Mouse (Mus musculus) urinary bladder, postnatal 25 days (tissue): ENCODE measurements around the gene Gm21860.
"Not testable (repeated sequence)": the region's sequence is repeated elsewhere in the genome, so short reads cannot be mapped to it uniquely, and the experiment has no call there.

ENCODE experiments used
- DNase-seq: peaks from one replicate; pipeline ENCODE4 v3.0.0; 2022; ENCODE audit warnings: low spot score

Gm21860 gene

DNA sequence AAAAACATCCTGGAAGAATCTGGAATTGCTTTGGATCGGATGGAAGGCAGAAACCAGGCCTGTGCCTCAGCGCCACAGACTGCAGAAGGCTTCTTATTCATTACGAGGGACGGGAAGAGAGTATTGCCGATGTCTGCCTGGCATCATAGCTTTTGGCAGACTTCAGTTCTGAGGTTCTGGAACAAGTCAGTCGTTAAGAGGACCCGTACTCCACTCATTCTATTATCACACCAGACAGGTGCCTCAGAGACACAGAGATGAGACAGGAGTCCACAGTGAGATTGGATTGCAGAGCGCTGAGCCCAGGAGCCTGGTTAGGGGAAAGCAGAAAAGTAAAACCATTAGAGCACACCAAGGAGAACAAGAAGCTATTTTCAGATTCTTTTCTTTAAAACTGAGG is at the start of gene Gm21860:
Gene Gm21860, minus strand, starts transcription at position 101 of the 400 bp plus-strand sequence.
- not testable (repeated sequence) for DNase-seq

DNA sequence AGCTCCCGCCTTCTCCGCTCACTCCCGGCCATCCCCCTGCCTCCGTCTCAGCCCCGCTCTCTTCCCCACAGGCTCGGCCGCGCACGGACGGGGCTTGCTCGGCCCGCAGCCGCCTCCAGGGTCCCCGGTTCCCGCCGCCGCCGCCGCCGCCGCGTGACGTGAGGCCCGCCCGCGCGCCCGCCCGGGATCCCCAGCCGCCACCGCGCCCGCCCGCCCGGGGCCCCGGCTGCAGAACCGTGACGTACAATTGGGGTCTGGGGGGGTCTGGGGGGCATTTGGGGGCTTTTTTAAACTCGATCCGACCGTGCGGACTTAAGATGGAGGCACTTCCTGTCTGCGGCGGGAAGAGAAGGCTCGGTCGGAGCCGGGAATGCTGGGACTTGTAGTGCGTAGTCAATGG is 29.8 kb upstream of the Gm21860 start, which contains the start of gene Gm47283:
Gene Gm47283, plus strand, starts transcription at position 301 of the 400 bp plus-strand sequence.
- DNase-seq = not testable (repeated sequence)

DNA sequence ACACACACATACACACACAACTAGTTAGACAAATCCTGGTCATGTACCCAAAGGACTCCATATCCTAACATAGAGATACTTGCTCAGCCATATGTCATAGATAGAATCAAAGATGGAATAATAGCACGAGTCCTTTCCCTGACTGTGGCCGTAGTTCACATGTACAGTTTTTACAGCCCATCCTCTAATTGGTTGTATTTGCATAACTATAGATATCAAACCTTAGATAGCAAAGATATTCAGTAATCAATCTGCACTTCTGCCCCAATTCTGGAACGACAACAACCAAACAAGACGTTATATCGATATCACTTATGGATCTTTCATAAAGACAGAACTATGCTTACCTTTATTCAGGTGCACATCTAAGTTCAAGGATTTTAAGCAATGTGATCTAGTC is 9.4 kb downstream of the Gm21860 start:
- not testable (repeated sequence) for DNase-seq

DNA sequence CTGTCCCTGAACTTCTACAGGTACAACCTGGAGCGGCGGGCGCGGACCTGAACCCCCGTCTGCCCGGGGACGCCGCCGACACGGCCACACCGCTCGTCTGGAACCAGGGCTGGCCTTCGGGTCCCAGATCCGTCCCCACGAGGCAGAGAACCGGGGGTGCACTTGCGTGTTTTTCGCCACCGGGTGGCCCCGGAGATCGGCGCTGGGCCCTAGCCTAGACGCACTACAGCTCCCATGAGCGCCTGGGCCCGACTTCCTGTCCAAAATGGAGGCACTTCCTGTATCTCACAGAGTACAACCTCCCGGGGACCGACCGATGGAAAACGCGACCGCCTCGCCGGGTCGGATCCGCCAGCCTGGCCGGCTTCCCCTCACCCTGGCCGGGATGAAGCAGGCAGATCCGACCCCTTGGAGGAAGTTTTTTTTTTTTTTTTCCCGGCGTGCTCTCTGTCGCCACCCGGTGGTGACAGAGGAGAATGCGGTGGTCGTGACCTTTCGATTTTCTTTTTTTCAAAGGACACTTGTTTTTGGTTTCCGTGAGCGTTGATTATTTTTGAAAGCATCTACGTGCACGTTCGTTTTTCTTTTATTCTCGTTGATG is 10.1 kb downstream of the Gm21860 start:
- peak; percentile 99 for DNase-seq

DNA sequence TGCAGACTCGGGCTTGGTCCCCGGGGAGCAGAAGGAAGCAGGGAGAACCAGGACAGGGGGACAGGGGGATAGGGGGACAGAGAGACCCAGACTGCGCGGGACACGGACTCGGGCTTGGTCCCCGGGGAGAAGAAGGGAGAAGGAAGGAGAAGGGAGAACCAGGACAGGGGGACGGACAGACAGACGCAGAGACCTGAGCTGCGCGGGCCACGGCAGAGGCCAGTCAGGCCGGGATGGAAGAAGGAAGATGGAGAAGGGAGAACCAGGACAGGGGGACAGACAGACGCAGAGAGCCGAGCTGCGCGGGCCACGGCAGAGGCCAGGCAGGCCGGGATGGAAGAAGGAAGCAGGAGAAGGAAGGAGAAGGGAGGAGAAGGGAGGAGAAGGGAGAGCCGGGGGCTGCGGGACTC is 10.8 kb downstream of the Gm21860 start:
- DNase-seq = peak; percentile 13

DNA sequence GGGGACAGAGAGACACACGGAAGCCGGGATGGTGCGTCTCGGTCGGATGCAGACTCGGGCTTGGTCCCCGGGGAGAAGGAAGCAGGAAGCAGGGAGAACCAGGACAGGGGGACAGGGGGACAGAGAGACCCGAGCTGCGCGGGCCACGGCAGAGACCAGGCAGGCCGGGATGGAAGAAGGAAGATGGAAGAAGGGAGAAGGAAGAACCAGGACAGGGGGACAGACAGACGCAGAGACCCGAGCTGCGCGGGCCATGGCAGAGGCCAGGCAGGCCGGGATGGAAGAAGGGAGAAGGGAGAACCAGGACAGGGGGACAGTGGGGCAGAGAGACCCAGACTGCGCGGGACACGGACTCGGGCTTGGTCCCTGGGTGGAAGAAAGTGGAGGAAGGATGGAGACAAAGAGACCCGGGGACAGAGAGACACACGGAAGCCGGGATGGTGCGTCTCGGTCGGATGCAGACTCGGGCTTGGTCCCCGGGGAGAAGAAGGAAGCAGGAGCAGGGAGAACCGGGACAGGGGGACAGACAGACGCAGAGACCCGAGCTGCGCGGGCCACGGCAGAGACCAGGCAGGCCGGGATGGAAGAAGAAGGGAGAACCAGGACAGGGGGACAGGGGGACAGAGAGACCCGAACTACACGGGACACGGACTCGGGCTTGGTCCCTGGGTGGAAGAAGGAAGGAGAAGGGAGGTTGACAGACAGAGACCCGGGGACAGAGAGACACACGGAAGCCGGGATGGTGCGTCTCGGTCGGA is 11.4 kb downstream of the Gm21860 start:
- DNase-seq = peak; percentile 23

DNA sequence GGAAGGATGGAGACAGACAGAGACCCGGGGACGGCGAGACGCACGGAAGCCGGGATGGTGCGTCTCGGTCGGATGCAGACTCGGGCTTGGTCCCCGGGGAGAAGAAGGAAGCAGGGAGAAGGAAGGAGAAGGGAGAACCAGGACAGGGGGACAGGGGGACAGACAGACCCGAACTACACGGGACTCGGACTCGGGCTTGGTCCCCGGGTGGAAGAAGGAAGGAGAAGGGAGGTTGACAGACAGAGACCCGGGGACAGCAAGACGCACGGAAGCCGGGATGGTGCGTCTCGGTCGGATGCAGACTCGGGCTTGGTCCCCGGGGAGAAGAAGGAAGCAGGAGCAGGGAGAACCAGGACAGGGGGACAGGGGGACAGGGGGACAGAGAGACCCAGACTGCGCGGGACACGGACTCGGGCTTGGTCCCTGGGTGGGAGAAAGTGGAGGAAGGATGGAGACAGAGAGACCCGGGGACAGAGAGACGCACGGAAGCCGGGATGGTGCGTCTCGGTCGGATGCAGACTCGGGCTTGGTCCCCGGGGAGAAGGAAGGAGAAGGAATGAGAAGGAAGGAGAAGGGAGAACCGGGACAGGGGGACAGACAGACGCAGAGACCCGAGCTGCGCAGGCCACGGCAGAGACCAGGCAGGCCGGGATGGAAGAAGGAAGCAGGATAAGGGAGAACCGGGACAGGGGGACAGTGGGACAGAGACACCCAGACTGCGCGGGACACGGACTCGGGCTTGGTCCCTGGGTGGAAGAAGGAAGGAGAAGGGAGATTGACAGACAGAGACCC is 12.2 kb downstream of the Gm21860 start:
- peak; percentile 16 for DNase-seq

DNA sequence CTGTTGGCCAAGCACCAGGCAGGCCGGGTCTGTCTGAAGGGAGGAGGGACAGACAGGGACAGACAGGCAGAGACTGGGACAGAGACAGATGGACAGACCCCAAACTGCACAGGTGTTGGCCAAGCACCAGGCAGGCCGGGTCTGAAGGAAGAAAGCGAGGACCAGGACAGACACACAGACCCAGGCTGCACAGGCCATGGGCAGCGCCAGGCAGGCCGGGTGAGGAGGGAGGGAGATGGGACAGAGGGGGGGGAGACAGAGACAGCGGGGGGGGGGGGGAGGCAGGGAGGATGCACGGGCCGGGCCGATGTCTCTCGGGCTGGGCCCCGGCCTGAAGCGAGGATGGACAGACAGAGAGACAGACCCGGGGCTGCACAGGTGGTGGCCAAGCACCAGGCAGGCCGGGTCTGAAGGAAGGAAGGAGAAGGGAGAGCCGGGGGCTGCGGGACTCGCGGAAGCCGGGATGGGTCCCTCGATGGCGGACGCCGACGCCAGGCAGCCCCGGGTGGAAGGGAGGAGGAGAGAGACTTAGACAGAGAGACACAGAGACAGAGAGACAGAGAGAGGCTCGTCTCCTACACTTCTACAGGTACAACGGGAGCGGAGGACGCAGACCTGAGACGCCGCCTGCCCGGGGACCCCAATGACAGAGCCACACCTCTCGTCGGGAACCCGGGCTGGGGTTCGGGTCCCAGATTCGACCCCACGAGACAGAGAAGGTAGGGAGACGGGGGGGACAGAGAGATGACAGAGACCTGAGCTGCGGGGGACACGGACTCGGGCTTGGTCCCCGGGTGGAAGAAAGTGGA is 13.0 kb downstream of the Gm21860 start:
- DNase-seq = peak; percentile 55

DNA sequence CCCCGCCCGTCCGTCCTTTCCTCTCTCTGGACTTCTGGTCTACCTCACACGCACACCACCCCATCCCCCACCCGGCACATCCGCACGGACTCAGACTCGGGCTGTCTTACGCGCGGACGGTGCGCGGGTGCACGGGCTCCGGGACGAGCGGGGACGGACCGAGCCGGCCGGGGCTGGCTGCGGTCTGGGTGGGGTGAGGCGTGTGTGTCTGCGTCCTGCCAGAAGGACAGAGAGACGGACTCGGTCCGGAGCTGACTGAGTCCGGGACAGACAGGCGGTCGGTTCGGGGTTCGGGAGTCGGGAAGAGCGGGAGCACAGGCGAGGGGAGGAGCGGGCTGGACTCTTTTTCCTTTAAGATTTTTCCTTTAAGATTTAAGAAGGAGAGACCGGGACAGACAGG is 13.6 kb downstream of the Gm21860 start:
- peak; percentile 36 for DNase-seq

DNA sequence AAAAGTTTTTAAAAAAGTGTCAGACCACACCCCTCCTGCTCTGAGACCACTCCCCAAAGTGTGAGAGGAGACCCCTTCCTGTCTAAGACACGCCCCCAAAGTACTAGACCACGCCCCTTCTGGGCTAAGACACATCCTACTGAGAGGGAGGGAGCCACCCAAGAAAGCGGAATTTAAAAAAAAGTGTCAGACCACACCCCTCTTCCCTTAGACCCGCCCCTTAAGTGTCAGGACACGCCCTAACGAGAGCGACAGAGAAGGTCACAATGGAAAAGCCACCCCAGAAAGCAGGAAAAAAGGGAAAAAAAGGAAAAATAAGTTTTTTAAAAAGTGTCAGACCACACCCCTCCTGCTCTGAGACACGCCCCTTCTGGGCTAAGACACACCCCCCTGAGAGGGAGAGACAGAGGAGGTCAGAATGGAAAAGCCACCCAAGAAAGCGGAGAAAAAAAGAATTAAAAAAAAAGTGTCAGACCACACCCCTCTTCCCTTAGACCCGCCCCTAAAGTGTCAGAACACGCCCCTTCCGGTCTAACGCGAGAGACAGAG is 14.5 kb downstream of the Gm21860 start:
- peak; percentile 62 for DNase-seq

DNA sequence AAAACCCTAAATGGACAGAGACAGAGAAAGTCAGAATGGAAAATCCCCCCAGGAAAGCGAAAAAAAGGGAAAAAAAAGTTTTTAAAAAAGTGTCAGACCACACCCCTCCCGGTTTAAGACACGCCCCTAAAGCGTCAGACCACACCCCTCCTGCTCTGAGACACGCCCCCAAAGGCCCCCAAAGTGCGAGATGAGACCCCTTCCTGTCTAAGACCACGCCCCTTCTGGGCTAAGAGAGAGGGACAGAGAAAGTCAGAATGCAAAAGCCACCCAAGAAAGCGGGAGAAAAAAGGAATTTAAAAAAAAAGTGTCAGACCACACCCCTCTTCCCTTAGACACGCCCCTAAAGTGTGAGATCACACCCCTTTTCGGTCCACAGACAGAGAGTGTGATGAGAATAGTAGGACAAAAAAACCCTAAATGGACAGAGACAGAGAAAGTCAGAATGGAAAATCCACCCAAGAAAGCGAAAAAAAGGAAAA is 15.0 kb downstream of the Gm21860 start:
- DNase-seq = peak; percentile 58

DNA sequence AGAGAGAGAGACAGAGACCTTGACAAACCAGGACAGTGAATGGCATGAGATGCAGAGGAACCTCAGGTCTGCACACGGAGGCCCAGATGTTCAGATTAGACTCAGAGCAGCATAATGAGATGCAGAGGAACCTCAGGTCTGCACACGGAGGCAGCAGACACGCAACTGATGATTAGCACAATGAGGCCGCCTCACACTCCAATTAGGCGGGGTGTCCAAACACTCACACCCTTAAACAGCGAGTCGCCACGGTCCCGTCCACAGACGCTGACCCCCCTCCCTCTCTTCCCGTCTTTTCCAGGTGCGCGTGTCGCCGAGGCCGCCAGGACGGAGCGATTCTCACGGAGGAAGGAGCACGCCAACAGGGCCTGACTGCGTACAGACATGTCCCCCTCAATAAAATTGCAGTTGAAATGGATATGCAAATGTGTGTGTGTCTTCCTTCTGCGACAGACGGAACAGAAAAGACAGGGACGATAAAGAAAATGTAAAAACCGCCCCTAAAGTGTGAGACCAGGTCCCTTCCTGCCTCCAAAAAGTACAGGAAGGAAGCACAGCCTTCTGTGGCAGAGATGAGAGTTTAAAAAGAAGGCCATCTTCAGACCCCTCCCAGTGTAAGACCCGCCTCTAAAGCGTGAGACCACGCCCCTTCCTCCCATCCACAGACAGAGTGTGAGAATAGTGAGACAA is 15.6 kb downstream of the Gm21860 start:
- peak; percentile 66 for DNase-seq

DNA sequence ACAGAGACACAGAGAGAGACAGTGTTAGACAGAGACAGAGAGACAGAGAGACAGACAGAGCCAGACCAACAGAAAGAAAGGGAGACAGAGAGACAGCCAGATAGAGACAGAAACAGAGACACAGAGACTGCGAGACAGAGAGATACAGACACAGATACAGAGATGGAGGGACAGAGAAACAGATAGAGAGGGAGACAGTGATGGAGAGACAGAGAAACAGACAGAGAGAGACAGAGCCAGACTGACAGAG is 16.3 kb downstream of the Gm21860 start:
- peak; percentile 6 for DNase-seq

DNA sequence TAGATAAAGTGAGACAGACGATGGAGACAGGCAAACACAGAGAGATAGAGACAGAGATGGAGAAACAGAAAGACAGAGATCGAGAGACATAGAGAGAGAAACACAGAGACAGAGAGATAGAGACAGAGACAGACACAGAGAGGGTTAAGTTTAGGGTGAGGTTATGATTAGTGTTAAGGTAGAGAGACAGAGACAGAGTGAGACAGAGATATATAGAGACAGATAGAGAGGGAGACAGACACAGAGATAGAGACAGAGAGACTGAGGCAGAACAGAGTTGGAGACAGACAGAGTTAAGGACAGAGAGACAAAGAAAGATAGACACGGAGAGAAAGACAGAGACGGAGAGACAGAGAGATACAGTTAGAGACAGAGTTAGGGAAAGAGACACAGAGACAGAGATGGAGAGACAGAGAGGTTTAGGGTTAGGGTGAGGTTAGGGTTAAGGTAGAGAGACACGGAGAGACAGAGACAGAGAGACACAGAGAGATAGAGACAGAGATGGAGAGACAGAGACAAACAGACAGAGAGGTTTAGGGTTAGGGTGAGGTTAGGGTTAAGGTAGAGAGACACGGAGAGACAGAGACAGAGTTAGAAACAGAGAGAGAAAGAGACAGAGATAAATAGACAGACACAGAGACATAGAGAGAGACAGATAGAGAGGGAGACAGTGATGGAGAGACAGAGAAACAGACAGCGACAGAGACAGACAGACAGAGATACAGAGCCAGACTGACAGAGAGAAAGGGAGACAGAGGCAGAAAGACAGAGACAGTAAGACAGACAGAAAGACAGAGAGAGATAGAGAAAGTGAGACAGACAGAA is 16.8 kb downstream of the Gm21860 start:
- no peak for DNase-seq

DNA sequence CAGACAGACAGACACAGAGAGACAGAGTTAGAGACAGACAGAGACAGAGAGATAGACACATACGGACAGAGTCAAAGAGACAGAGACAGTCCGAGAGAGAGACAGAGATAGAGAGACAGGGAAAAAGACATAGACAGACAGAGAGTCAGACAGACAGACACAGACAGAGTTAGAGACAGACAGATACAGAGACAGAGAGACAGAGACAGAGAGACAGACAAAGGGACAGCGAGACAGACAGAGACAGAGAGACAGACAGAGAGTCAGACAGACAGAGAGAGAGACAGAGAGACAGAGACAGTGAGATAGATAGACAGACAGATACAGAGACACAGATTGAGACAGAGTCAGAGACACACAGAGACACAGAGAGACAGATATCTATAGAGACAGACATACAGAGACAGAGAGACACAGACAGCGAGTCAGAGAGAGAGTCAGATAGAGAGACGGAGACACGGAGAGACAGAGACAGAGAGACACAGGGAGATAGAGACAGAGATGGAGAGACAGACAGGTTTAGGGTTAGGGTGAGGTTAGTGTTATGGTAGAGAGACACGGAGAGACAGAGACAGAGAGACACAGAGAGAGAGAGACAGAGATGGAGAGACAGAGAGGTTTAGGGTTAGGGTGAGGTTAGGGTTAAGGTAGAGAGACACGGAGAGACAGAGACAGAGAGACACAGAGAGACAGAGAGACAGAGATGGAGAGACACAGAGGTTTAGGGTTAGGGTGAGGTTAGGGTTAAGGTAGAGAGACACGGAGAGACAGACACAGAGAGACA is 18.2 kb downstream of the Gm21860 start:
- DNase-seq = not testable (repeated sequence)

DNA sequence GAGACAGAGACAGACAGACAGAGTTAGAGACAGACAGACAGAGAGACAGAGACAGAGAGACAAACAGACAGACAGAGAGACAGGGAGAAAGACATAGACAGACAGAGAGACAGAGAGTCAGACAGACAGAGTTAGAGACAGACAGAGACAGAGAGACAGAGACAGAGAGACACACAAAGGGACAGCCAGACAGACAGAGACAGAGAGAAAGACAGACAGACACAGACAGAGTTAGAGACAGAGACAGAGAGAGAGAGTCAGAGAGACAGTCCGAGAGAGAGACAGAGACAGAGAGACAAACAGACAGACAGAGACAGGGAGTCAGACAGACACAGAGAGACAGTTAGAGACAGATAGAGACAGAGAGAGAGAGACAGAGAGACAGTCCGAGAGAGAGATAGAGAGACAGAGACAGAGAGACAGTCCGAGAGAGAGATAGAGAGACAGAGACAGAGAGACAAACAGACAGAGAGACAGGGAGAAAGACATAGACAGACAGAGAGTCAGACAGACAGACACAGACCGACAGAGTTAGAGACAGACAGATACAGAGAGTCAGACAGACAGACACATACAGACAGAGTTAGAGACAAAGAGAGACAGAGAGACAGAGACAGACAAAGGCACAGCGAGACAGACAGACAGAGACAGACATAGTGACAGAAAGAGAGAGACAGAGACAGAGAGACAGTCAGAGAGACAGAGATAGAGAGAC is 19.3 kb downstream of the Gm21860 start:
- not testable (repeated sequence) for DNase-seq

DNA sequence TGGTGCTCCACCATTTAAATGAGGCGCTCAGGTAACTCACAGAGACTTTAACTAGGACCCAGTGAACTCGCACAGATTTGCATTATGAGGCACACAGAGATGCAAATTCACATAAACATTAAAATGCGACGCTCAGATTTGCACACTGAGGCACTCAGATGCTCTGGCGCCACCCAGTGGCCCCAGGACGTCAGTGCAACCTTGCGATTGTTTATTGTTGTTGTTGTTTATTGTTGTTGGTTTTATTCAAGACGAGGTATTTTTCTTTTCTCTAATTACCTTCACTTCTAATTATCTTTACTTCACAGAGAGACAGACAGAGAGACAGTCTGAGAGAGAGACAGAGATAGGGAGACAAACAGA is 20.3 kb downstream of the Gm21860 start:
- peak; percentile 45 for DNase-seq

DNA sequence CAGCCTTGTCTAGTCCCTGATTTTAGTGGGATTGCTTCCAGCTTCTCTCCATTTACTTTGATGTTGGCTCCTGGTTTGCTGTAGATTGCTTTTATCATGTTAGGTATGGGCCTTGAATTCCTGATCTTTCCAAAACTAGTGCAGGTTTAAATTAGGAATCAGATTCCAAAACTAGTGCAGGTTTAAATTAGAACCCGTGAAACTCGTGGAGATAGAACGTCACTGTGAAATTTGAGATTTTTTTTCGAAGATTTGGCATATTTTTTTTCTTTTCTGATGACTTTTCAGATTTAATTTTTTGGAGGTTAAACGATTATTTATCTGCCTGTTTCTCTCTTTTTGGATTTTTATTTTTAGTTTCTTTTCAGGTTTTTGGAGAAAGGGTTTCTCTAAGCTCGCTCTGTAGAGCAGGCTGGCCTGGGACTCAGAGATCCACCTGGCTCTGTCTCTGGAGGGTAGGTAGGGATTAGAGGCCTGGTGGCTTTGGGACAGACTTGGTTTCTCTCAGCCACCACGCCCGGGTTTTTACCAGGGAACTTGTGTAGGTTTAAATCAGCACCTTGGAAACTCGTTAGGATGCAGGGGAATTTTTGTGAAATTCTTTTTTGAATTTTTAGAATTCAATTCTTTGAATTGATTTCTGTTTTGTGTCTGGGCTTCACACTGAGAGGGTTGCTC is 20.8 kb downstream of the Gm21860 start:
- peak; percentile 40 for DNase-seq
